Mouse (Mus musculus): Measurements from ENCODE around the gene Tbc1d17. TPM values are rescaled to one million over a fixed set of nuclear protein-coding genes. Genes with fewer than 3 reads are reported as not detected.
A peak's percentile ranks its signal among the peaks of the same experiment; 100 is the strongest.

The Tbc1d17 gene
- polyA plus RNA-seq, 1 experiment from 2014 or later = 71.3 TPM

GRCm38 (mm10) chr7:44847772-44848171, 1.1 kb downstream of the Tbc1d17 start:
- H3K27me3 ChIP-seq (replicated peaks) = no peaks in the 10 kb centered on the region
- WGBS = 65% methylated on average over 5 of the region's 5 CpGs
- peak overlapping the region; percentile 71 for H3K4me3 ChIP-seq (replicated peaks)
- H3K9me3 ChIP-seq = no peaks in the 10 kb centered on the region
- H3K9ac ChIP-seq = peak overlapping the region; percentile 53
- no peak for ATAC-seq
- peak overlapping the region; percentile 98; the same call in 1 of the 2 replicates for H3K27ac ChIP-seq
- H3K4me2 ChIP-seq (replicated peaks) = peak overlapping the region; percentile 85
- peaks cover 27% of the 10 kb centered on the region for H3K4me1 ChIP-seq (replicated peaks)
- peaks cover 42% of the 10 kb centered on the region for H3K36me3 ChIP-seq

GRCm38 (mm10) chr7:44846804-44847203, 2.1 kb downstream of the Tbc1d17 start:
- H3K4me3 ChIP-seq (replicated peaks) = no peak overlapping the region
- H3K4me1 ChIP-seq (replicated peaks) = peaks cover 21% of the 10 kb centered on the region
- H3K9ac ChIP-seq = no peak overlapping the region
- H3K36me3 ChIP-seq = peaks cover 45% of the 10 kb centered on the region
- no peak overlapping the region for H3K4me2 ChIP-seq (replicated peaks)
- no peaks in the 10 kb centered on the region for H3K27me3 ChIP-seq (replicated peaks)
- ATAC-seq = no peak
- no peaks in the 10 kb centered on the region for H3K9me3 ChIP-seq
- no peak overlapping the region for H3K27ac ChIP-seq
- 89% methylated on average over 7 of the region's 7 CpGs for WGBS

GRCm38 (mm10) chr7:44845006-44845405, 3.9 kb downstream of the Tbc1d17 start:
- 92% methylated on average over 10 of the region's 10 CpGs for WGBS

GRCm38 (mm10) chr7:44841825-44842463, 6.9 kb downstream of the Tbc1d17 start:
- no peak for ATAC-seq
- H3K4me3 ChIP-seq (replicated peaks) = no peak overlapping the region
- H3K36me3 ChIP-seq = peaks cover 49% of the 10 kb centered on the region
- H3K9me3 ChIP-seq = no peaks in the 10 kb centered on the region
- 90% methylated on average over 8 of the region's 8 CpGs for WGBS
- peaks cover 19% of the 10 kb centered on the region; the same call in 1 of the 2 replicates for H3K27me3 ChIP-seq (replicated peaks)
- H3K27ac ChIP-seq = no peak overlapping the region
- H3K4me2 ChIP-seq (replicated peaks) = no peak overlapping the region
- H3K4me1 ChIP-seq (replicated peaks) = peaks cover 14% of the 10 kb centered on the region
- no peak overlapping the region; the same call in 1 of the 2 replicates for H3K9ac ChIP-seq

More at GRCm38 (mm10) chr7:44845006-44845405, 3.9 kb downstream of the Tbc1d17 start:
- H3K27me3 ChIP-seq (replicated peaks) = 0 out of 2 replicates have a peak, but pooled peaks cover 6% of the 10 kb centered on the region
- H3K4me2 ChIP-seq (replicated peaks) = no peak overlapping the region
- H3K36me3 ChIP-seq = peaks cover 49% of the 10 kb centered on the region
- no peak overlapping the region for H3K9ac ChIP-seq
- no peak overlapping the region for H3K27ac ChIP-seq
- H3K9me3 ChIP-seq = no peaks in the 10 kb centered on the region
- H3K4me1 ChIP-seq (replicated peaks) = peaks cover 13% of the 10 kb centered on the region
- H3K4me3 ChIP-seq (replicated peaks) = no peak overlapping the region
- no peak for ATAC-seq

- no peak for ATAC-seq
- H3K9me3 ChIP-seq = no peaks in the 10 kb centered on the region
- no peak overlapping the region for H3K4me3 ChIP-seq (replicated peaks)
- peaks cover 38% of the 10 kb centered on the region for H3K36me3 ChIP-seq
- H3K4me1 ChIP-seq (replicated peaks) = peaks cover 14% of the 10 kb centered on the region
- no peak overlapping the region for H3K9ac ChIP-seq
- H3K27me3 ChIP-seq (replicated peaks) = peaks cover 19% of the 10 kb centered on the region; the same call in 1 of the 2 replicates
- 56% methylated on average over 14 of the region's 14 CpGs for WGBS
- H3K4me2 ChIP-seq (replicated peaks) = peak overlapping the region; percentile 82
- H3K27ac ChIP-seq = no peak overlapping the region
These were observed 8.5 kb downstream of the Tbc1d17 start for GRCm38 (mm10) chr7:44840426-44840825.

- Histone ChIP-seq H3K36me3 (peaks cover 30% of the 10 kb centered on the region), H3K27me3 (replicated peaks) (peaks cover 19% of the 10 kb centered on the region; the same call in 1 of the 2 replicates), H3K27ac (no peak overlapping the region), H3K4me3 (replicated peaks) (peak overlapping the region; percentile 32), H3K4me1 (replicated peaks) (peaks cover 14% of the 10 kb centered on the region), H3K9ac (peak overlapping the region; percentile 45), H3K4me2 (replicated peaks) (peak overlapping the region; percentile 82), H3K9me3 (no peaks in the 10 kb centered on the region)
- 3% methylated on average over 58 of the region's 58 CpGs for WGBS
- peak; percentile 63 for ATAC-seq
These were observed 9.2 kb downstream of the Tbc1d17 start for GRCm38 (mm10) chr7:44839491-44840191.

GRCm38 (mm10) chr7:44839171-44839490, 9.7 kb downstream of the Tbc1d17 start:
- Histone ChIP-seq H3K4me2 (replicated peaks) (peak overlapping the region; percentile 82), H3K9ac (peak overlapping the region; percentile 45), H3K9me3 (no peaks in the 10 kb centered on the region), H3K36me3 (peaks cover 26% of the 10 kb centered on the region), H3K27me3 (replicated peaks) (peaks cover 19% of the 10 kb centered on the region; the same call in 1 of the 2 replicates), H3K27ac (no peak overlapping the region), H3K4me1 (replicated peaks) (peaks cover 14% of the 10 kb centered on the region), H3K4me3 (replicated peaks) (peak overlapping the region; percentile 32)
- no peak for ATAC-seq
- WGBS = 25% methylated on average over 11 of the region's 11 CpGs

- Histone ChIP-seq H3K9me3 (no peaks in the 10 kb centered on the region), H3K27me3 (replicated peaks) (peaks cover 19% of the 10 kb centered on the region; the same call in 1 of the 2 replicates), H3K9ac (no peak overlapping the region), H3K4me2 (replicated peaks) (no peak overlapping the region), H3K4me1 (replicated peaks) (peaks cover 14% of the 10 kb centered on the region), H3K36me3 (peaks cover 18% of the 10 kb centered on the region), H3K4me3 (replicated peaks) (no peak overlapping the region), H3K27ac (no peak overlapping the region)
- WGBS = 83% methylated on average over 6 of the region's 6 CpGs
- no peak for ATAC-seq
These were observed 10.8 kb downstream of the Tbc1d17 start for GRCm38 (mm10) chr7:44838073-44838472.

- H3K4me3 ChIP-seq (replicated peaks) = no peak overlapping the region
- no peaks in the 10 kb centered on the region for H3K9me3 ChIP-seq
- no peak overlapping the region for H3K27ac ChIP-seq
- peaks cover 14% of the 10 kb centered on the region for H3K4me1 ChIP-seq (replicated peaks)
- H3K36me3 ChIP-seq = peaks cover 6% of the 10 kb centered on the region
- no peak overlapping the region for H3K4me2 ChIP-seq (replicated peaks)
- no peak overlapping the region for H3K9ac ChIP-seq
- WGBS = 86% methylated on average over 9 of the region's 9 CpGs
- no peak for ATAC-seq
- H3K27me3 ChIP-seq (replicated peaks) = peaks cover 19% of the 10 kb centered on the region; the same call in 1 of the 2 replicates
These were observed 12.3 kb downstream of the Tbc1d17 start for GRCm38 (mm10) chr7:44836423-44837053.

GRCm38 (mm10) chr7:44836016-44836404, 12.9 kb downstream of the Tbc1d17 start:
- 39% methylated on average over 3 of the region's 3 CpGs for WGBS
- H3K27ac ChIP-seq = no peak overlapping the region
- peaks cover 19% of the 10 kb centered on the region; the same call in 1 of the 2 replicates for H3K27me3 ChIP-seq (replicated peaks)
- no peak overlapping the region for H3K4me2 ChIP-seq (replicated peaks)
- H3K9me3 ChIP-seq = no peaks in the 10 kb centered on the region
- peaks cover 11% of the 10 kb centered on the region for H3K36me3 ChIP-seq
- no peak for ATAC-seq
- no peak overlapping the region for H3K9ac ChIP-seq
- H3K4me1 ChIP-seq (replicated peaks) = peaks cover 14% of the 10 kb centered on the region
- H3K4me3 ChIP-seq (replicated peaks) = no peak overlapping the region

- Histone ChIP-seq H3K4me1 (replicated peaks) (peaks cover 13% of the 10 kb centered on the region), H3K4me2 (replicated peaks) (no peak overlapping the region), H3K36me3 (peaks cover 11% of the 10 kb centered on the region), H3K9me3 (no peaks in the 10 kb centered on the region), H3K4me3 (replicated peaks) (no peak overlapping the region), H3K9ac (no peak overlapping the region), H3K27me3 (replicated peaks) (peaks cover 18% of the 10 kb centered on the region; the same call in 1 of the 2 replicates), H3K27ac (no peak overlapping the region)
- 83% methylated on average over 1 of the region's 1 CpGs for WGBS
- ATAC-seq = no peak
These were observed 13.4 kb downstream of the Tbc1d17 start for GRCm38 (mm10) chr7:44835373-44836015.

GRCm38 (mm10) chr7:44832763-44833162, 16.1 kb downstream of the Tbc1d17 start:
- ATAC-seq = no peak
- H3K27ac ChIP-seq = no peak overlapping the region
- no peak overlapping the region for H3K4me3 ChIP-seq (replicated peaks)
- H3K9me3 ChIP-seq = no peaks in the 10 kb centered on the region
- H3K9ac ChIP-seq = no peak overlapping the region
- H3K4me1 ChIP-seq (replicated peaks) = no peaks in the 10 kb centered on the region
- no peaks in the 10 kb centered on the region for H3K27me3 ChIP-seq (replicated peaks)
- peaks cover 28% of the 10 kb centered on the region for H3K36me3 ChIP-seq
- no peak overlapping the region for H3K4me2 ChIP-seq (replicated peaks)
- WGBS = 61% methylated on average over 4 of the region's 4 CpGs

All from intestine, embryonic 15.5 days (tissue).